Mouse (Mus musculus): ENCODE measurements at regions not wholly inside any gene's neighbourhood (a gene's known extent, or its start where the extent isn't known, plus 50 kb on each side); places are given as distances from the start of the nearest gene placed in this dataset.

DNA sequence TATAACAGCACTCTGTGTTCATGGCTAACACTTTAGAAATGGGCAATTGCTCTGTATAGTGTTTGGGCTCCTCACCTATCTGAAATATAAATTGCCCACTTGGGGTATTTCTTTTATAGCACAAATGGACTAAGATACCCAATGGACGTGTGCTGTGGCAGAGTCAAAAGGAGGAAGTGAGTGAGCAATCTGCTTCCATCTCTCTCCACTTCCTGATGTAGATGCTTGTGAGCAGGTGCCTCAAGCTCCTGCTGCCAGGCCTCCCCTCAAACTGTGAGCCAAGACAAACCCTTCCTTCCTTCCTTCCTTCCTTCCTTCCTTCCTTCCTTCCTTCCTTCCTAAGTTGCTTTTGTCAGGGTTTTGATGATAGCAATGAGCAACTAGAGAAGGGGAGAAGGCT, 99.9 kb upstream of the Irf2bp2 start:
- TF ChIP-seq CTCF (IDR thresholded peaks at IDR 0.05; ENCODE audit: borderline replicate concordance, extremely low read depth, insufficient read depth, insufficient read length), result no peak
- no peak for TF ChIP-seq POLR2A (IDR thresholded peaks at IDR 0.05; ENCODE audit: borderline replicate concordance, extremely low read depth, insufficient read depth, insufficient read length, poor library complexity, severe bottlenecking)
